Mouse (Mus musculus) layer of hippocampus, adult 8-10 months (tissue): ENCODE measurements at regions not wholly inside any gene's neighbourhood (a gene's known extent, or its start where the extent isn't known, plus 50 kb on each side); places are given as distances from the start of the nearest gene placed in this dataset.

Experiments
- DNase-seq, 2 experiments: peaks; one replicate each; pipeline ENCODE4 v3.0.0; 2022; ENCODE audit warnings: low spot score in 2 of 2

DNA sequence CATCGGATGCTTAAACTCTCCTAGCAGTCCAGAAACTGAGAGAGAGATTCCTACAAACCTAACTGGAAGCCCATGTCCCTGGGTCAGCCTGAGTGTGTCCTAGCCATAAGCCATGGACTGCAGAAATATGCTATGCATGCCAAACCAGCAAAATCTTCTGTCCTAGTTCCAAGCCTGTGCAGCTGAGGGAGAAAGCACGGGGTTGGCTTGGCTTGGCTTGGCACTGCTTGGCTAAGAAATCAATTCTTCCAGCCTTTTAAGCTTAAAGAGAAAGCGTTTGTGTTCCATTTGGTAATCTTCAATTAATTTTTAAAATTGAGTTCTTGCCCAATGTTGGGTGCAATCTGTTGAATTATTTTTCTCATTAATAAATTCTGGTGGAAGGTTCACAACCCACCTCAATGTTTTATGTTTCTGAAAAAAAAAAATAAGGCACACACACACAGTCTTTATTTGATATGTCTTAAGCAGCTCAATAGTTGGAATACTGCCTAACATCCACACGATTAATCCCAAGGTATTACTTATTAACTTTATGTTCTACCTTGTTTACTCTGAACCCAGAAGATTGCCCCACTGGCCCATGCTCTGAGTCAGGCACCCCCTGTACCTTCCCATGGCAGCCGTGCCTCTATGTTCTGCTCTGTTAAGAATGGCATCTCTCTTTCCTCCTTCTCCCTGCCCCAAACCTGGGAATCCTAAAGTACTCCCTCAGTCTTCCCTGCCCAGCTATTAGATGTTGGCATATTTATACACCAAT, 1083.0 kb upstream of the Dsel start:
- DNase-seq, result peak; percentile 5 to 15
